Mouse (Mus musculus): ENCODE measurements at regions not wholly inside any gene's neighbourhood (a gene's known extent, or its start where the extent isn't known, plus 50 kb on each side); places are given as distances from the start of the nearest gene placed in this dataset.

DNA sequence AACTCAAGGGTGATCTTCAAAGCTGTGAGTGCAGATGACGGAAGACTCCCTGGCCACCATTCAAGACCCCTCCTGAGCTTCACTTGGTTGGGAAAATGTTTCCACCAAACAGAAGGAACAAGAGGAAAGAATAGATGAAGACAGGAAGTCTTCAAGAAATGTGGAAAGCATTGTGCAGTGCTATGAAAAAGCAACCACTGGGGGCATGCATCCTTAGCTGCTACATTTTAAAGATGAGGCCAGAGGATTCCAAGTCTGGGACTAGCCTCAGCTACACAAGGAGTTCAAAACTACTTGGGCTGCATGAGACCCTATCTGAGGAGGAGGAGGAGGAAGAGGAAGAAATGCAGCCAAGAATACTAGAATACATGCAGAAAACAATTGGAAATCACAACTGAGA, 207.6 kb upstream of the Hes1 start:
- TF ChIP-seq CTCF (IDR thresholded peaks at IDR 0.05; ENCODE audit: insufficient read depth, low read depth, low read length) (no peak), POLR2A (IDR thresholded peaks at IDR 0.05; ENCODE audit: insufficient read depth, low read depth, low read length) (no peak)
